Mouse (Mus musculus): Measurements from ENCODE around the gene Nacc2.

The Nacc2 gene

DNA sequence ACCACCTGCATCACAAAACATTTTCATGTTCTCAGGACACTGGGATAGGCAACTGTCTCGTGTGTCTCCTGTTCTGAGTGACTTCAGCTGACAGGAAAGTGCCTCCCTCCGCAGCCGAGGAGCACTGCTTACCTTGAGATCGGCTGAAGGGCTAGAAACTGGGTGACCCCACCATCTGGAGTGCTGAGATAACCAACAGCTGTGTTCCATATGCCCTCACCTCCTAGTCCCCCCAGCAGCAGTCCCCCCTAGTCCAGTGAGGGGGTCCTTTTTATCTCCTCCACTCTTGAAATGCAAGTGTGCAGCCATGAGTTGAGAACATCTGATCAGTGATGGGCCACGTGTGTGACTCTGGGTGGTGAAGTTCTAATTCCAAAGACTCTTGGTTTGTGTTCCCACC lies 74.2 kb downstream of the Nacc2 start:
- DNase-seq: no peak

- DNase-seq: no peak
These were observed 78.8 kb downstream of the Nacc2 start for GRCm38 (mm10) chr2:26044216-26044615.

- no peak for DNase-seq
These were observed 80.4 kb downstream of the Nacc2 start for GRCm38 (mm10) chr2:26042603-26043002.

- DNase-seq: no peak
These were observed 81.7 kb downstream of the Nacc2 start for GRCm38 (mm10) chr2:26041163-26041810.

DNA sequence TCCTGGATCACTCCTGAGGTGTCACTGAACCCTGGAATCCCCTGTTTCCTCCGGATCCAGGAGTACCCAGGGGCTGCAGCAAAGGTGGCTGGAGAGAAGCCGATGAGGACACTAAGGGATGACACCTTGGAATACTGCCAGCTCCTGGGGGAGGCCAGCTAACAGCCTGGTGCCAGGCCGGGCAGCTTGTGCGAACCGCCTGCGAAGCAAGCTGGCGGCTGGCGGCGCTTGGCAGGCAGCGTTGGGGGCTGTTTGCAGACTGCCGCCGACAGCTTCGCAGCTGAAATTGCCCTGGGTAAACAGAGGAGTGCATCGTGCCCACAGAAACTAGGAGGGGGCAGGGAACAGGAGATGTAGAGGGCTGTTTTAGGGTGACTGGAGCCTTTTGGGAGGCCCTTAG lies 83.1 kb downstream of the Nacc2 start:
- DNase-seq: peak; percentile 74

- no peak for DNase-seq
These were observed 85.6 kb downstream of the Nacc2 start for GRCm38 (mm10) chr2:26037386-26037785.

- no peak for DNase-seq
These were observed 88.5 kb downstream of the Nacc2 start for GRCm38 (mm10) chr2:26034344-26035050.

DNA sequence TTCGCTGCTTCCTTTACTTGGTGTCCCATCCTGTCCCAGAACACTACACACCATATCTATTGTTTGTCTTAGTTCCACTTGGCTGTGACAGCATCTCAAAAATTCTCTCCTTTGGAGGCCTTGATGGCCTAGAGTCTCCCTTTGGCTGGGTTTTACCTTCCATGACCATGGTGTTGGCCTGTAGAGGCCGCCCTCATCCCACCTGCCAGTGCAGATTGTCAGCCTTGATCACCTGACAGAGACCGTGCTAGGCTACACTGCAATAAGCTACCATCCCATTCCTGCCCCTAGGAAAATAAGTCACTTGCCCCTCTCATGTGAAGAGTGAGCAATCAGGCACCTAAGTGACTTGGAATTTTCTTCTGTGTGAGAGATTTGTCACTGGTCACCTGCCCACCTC lies 92.7 kb downstream of the Nacc2 start:
- no peak for DNase-seq

- DNase-seq: peak; percentile 54 to 67
These were observed 98.6 kb downstream of the Nacc2 start for GRCm38 (mm10) chr2:26024138-26025075.

DNA sequence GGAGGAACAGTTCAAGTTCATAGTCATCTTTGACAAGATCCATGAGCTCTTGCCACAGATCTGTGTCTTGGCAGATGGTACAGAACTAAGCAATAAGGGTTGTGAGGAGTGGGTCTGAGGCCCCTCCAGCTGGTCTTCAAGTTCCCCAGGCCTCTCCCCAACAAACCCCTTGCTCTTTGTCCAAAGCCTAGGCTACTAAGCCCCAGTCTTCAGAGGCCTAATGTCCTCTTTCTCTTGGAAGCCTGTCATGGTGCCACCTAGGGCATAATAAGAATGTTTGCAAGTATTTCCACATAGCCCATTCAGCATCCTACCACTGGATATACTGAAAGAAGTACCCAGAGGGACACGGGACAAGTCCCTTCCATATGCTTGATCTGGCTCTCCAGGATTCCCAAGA lies 100.4 kb downstream of the Nacc2 start:
- DNase-seq: no peak

- no peak for DNase-seq
These were observed 100.8 kb downstream of the Nacc2 start for GRCm38 (mm10) chr2:26022258-26022565.

GRCm38 (mm10) chr2:26021561-26022257 lies 101.3 kb downstream of the Nacc2 start, which contains the start of gene Ubac1:
Gene Ubac1 (minus strand): TSS chr2:26021747.
- peak; percentile 94 to 95 for DNase-seq

DNA sequence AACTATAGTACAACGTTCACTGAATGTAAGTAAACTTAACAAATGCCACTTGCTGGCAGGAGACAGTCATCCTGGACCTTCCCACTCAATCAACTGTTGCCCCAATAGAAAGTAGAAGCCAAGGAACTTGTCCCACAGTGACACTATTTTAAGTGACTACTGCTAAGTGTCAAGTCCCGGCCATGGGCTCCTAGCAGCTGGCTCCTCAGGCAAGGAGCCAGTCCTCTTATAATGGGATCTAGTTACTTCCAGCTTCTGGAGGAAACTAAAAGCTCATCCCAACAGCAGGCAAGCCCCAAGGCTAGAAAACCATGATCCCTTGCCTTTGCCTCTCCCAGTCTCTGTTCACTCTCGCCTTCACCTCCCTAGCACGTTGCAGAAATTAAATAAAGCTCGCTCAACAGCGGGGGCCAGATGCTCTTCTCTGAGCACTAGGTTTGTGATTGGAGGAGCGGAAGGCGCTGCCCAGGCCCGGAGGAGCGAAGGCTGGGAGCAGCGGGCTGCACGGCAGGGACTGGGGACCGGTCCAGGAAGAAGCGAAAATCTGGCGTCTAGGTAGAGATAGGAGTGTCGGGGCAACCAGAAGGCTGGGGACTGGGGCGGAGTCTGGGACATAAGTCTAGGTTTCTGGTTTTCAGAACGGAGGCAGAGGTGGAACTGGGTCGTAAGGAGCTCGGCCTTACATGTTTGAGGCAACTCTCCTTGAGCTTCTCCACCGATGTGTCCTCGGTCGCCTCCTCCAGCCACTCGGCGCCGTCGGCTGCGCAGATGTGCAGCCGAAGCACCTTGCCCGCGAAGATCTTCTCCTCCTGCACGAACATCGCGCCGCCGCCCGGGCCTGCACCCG lies 102.1 kb downstream of the Nacc2 start:
- peak; percentile 85 to 88 for DNase-seq

DNA sequence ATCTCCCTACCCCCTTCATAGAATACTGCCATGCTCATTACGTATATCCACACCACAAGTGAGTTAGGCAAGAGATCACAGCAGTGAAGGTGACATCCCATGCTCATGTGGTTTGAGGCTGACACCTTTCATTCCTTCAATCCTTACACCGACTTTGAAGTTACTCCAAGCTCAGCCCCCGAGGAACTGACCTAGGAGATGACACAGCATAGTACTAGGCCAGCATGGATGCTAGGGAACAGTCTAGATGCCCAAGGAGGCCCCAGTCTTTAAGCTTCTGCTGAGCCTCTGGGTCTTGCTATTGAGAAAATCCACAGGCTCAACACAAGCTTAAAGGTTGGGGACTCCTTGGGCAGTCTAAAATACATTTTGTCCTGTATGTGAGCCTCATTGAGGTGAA lies 103.1 kb downstream of the Nacc2 start:
- DNase-seq: no peak

DNA sequence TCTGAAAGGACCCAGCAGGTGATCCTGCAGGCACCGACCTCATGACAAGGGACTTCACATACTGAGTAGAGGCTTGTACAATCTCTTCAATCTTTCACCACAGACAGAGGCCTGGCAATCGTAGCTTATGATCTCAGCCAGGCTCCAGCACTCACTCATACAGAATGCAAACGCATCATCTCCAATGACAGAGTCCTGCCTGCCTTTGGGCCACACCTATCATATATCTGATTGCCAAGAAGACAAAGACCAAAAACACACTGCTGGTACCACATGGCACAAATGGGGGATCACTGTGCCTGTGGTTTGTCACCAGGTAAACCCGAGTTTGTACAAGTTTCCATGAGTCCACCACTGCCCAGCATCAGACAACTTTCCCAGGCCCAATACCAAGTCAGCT lies 105.7 kb downstream of the Nacc2 start:
- no peak for DNase-seq

- no peak for DNase-seq
These were observed 109.3 kb downstream of the Nacc2 start for GRCm38 (mm10) chr2:26013674-26014073.

DNA sequence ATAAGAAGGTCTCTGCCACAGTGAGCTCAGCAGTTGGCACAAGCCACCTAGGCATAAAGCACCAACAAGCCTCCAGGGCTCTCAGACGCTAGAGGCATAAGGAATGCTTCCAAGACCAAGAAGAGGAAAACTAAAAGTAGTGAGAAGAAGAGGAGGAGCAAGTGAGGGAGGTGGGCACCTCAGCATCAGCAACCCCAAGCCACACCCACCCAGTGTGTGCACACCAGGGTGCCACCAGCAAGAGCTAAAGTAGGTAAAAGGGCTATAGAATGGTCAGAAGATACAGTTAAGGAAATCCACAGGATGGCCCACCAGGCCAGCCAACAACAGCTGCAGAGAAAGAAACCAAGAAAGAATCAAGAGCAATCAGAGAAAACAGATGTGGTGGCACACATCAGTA lies 111.6 kb downstream of the Nacc2 start:
- DNase-seq: no peak

Data from cerebellum, adult 18-20 months (tissue).